Mouse (Mus musculus) right cerebral cortex, adult 2 months (tissue): Measurements from ENCODE around the gene Gemin7.

Experiments
- DNase-seq, 2 experiments: peaks; one replicate each; pipeline ENCODE4 v3.0.0; 2021 to 2022; ENCODE audit warnings: low spot score in 2 of 2

Gemin7 gene

DNA sequence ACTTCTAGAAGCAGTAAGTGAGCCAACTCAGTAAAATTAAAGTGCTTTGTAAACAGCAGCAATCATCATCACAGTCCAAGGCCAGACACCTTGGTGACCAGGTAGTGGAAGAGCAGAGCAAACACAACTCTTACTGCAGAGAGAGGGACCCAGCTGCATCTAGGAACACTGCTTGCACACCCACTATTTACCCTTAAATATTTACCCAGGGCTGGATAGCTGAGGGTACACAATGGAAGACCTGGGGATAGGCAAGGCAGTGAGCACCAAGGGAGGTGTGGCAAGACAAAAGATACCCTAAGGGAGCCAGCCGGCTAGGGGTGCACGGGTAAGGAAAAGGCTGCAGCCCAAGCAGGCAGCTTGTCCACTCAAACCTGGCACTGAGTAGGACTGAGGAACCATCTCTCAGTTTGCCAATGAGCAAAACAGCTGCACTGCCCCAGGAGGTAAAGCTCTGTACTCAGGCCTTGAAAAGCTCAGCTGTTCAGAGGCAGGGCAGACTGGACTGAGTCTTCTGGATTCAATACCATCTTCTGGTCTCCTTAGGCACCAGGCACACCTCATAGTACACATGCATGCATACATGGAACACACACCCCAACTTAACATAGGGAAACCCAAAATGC lies 29.9 kb downstream of the Gemin7 start:
- DNase-seq, result no peak

DNA sequence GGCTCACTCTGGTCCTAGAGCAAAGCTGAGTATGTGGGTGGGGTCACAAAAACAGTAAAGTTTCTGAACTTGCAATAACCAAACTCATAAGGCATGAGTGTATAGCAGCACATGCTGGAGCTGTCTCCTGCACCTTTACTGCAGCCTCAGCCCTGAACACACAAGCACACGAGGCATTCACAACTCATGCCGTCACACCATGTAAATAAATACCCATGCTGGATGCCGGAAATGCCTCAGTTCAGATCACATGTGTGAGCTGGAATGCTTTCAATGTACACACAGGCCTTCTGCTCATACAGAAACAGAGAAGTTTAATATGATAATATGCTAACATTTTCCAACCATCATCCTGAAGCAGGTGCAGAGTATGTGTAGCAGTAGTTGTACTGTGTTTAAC lies 31.4 kb downstream of the Gemin7 start:
- no peak for DNase-seq

DNA sequence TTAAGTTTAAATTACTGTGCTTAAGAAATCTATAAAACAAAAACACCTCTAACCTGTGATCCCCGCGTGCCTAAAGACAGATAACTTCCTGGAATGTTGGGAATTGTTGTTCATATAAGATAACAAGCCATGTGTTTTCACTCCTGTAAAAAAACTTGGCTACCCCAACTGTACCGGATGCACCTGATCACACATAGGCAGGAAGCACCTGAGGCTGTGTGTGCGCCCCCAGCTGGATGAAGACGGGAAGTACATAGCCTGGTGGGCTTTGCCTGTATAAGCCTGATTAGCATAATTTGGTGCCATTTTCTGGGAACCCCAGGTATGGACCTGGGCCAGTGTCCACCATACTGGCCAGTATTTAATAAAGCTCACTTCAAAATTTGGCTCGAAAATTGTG lies 33.8 kb downstream of the Gemin7 start:
- no peak for DNase-seq

DNA sequence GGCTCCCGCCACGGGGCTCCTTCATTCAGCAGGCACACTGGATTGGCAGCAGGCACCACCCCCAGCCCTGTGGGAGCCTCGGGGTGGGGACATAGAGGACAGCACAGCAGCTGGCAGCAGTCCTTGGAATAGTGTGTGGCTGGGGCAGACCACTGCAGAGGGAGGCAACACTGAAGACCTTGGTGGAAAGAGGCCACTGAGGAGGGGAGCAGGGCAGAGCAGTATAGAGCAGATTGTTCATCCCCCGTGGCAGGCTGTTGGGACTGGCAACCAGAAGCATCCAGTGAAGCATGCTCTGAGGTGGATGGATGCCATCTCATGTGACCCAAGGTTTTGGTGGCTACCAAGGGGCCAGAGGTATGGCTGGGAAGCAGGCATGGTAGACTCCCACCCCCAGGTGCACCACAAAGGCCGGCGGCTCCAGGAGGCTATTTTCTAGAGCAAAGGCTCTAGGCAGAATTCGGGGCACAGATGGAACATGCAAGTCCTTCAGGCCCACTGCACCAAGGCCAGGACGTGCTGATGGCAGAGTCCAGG lies 35.2 kb downstream of the Gemin7 start:
- no peak for DNase-seq

DNA sequence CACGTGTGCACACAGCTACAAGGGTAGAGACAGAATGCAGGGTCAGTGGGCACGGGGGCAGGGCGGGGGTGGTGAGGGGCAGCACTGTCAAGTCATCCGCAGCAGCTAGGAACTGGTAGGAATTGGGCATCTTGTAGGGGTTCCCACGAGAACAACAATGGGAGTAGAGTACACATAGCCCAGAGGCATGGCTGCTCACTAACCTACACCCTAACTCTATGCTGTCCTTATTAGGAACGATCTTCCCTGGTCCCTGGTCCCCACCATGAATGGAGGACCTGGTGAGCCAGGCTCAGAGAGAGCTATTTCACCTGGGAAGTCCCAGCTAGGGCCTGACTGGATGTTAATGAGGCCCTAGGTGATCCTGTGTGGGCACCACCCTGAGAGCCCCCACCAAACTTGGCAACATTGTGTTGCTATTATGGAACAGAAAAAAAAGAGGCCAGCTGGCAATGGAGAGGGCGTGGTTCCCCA lies 35.7 kb downstream of the Gemin7 start:
- DNase-seq, result no peak

DNA sequence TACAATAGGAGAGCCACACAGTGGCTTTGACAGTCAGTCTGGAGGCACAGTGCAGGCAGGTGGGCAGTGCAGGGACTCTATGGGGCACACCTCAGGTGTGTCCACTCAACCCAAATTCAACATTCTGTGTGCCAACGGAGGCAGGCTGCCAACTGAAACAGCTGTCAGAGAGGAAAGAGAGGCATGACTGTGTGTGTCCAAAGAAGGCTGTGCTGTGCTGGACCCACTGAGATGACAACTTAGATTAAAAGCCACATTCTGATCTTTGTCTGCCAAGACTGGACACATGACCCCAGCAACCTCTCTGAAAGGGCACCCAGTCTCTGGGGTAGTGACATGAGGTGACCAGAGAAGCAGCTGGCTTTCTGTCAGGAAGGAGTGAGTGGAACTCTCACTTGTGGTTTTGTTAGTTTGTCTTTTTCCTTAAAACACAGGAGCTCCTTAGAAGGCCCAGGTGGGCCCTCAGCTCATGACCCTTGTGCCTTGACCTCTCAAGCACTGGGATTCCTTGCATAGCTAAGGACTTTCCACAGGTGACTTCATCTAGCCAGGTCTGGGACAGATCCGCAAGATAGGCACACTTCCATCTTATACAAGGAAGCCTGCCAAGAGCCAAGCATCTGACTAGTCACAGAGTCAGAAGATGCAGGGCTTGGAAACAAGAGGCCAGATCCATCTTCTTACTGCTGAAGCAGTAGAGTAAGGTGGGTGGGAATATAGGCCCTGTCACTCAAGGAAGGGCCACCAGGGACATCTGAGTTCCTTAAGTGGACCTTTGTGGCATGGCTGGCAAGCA lies 36.4 kb downstream of the Gemin7 start:
- no peak for DNase-seq

DNA sequence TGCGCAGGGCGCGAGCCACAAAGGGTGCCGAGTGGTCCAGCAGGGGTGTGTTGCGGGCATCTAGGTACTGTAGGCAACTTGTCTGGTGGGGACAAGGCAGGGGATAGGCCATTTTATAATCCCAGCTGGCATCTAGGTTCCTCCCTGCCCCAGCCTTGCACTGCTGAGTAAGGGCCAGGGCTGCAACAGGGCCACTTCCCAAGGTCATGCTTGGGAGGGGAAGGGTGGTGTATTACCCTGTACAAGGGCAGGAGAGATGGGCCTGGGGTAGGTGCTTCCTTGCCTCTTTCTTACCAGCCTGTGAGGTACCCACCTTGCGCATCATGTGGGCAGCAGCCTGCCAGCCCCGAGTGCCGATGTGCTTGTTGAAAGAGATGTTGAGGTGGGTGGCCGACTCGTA lies 42.7 kb downstream of the Gemin7 start:
- no peak for DNase-seq

DNA sequence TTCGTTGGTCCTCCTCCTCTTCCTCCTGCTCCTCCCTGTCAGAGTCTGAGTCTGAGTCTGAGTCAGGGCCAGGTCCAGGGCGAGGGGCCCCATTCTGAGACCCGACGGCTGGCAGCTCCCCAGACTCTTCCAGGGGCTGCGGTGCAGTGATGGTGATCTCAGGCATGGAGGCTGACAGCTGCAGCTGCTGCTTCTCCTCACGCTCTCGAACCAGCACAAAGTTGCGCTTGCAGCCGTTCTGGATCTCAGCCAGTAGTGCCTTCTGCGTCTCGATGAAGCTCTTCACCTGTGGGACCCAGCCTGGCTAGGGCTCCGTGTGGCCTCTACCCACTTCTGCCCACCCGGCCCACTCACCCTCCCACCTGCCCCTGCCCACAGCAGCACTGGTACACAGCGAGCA lies 45.2 kb downstream of the Gemin7 start:
- no peak for DNase-seq

DNA sequence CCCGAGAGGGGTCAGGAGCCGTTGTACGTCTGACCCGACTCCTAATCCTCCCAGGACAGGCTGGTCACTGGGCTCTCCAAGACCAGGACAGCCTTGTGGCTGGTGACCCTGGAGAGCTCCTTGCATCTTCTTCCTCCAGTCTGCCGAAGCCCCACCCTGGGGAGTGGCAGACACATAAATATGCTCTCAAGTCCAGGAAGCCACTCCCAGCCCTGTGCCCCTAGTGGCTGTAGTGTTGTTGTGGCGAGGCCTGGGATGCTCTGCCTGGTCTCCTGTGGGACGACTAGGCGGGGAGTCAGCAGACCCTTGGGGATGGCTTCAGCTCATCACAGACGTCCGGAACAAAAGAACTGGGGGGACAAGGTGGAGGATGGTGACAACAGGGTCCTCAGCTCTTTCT lies 46.3 kb downstream of the Gemin7 start:
- no peak for DNase-seq

DNA sequence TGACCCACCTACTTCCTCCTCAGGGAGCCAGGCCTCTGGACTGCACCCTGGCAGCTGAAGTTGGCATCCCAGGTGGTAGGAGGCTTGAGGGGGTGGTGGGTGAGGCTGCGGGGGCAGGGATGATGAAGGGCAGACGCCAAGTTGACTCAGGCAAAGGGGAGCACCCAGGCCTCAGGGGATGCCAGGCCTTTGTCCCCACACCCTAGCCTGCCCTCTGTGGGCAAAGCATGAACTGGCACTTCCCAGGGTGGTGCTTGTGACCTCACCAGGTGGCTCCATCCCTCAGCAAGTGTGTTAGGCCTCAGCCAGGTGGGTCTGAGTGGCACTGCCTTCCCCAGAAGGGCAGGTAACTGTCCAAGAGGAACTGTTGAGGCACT lies 52.3 kb downstream of the Gemin7 start:
- no peak for DNase-seq

DNA sequence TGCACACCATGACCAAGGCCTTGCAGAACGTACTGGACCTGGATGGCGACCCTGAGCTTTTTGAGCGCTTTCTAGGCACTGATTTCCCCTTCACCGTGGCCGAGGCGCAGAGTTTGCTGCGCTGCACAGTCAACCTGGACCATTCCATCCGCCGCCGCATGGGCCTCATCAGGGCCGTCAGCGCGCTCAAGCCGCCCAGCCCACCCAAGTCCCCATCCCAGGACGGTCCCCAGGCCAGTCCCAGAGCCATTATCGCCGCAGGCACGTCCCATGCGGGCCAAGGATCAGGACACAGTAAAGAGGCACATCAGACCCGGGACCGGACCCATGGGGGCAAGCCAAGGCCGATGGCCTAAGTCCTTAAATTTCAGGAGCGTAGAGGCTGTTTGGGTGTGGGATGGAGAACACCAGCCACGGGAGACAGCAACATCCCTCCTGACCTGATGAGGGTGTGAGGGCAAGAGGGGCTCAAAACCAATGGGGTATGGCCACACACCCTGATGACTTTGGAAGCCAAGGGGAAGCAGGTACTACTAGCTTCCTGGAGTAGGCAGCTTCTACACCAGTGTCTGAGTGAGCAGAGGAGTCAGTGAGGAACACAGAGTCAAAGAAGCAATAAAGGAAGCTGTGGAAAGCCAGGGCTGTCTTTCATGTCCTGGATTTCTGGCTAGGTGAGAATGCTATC lies 52.8 kb downstream of the Gemin7 start:
- no peak for DNase-seq

DNA sequence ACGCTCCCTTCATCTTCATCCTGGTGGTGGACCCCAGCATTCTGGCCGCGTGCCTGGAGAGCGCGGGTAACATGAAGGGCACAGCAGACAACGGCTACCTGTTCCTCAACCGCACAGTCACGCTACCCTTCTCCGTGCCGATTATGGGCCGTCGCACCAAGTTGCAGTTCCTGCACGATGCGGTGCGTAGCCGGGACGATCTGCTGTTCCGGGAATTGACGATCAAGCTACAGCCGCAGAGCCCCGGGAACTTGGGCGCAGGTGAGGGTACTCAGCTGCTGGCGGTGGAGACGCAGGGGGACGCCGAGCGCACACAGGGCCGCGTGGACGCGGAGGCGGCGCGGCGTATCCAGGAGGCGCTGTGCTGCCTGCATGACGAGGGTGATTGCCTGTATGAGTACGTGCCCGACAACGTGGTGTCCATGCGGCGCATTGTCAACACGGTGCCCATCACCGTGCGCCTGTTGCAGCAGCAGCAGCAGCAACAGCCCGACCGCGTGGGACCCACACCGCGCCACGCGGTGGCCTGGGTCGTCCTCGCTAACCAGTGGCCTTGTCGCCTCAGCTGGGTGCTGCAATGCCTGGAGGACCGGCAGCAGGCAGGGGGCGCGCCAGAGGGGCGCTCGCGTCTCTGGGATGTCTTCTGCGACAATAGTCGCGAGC lies 53.5 kb downstream of the Gemin7 start:
- DNase-seq, result peak; percentile 69 to 79

DNA sequence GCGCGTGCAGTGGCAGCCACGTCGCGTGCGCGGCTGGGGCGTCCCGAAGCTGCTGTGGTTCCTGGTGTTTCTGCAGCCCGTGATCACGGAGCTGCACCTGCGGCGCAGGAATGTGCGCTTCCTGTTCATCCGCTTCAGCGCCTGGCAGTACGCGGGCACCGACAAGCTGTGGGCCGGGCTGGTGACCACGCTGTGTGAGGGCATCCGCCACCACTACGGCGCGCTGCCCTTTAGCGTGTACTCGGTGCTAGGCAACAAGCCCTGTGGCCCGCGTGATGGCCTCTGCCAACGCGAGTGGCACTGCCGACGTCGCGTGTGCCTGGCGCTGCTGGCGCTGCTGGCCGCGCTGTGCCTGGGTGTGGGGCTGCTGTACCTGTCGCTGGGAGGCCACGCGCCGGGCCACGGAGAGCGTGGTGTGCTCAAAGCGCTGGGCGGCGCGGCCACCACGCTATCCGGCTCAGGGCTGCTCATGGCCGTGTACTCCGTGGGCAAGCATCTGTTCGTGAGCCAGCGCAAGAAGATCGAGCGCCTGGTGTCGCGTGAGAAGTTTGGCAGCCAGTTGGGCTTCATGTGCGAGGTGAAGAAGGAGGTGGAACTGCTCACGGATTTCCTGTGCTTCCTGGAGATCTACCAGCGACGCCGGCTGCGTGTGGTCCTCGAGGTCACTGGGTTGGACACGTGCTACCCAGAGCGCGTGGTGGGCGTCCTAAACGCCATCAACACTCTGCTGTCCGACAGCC lies 54.2 kb downstream of the Gemin7 start:
- DNase-seq, result no peak

DNA sequence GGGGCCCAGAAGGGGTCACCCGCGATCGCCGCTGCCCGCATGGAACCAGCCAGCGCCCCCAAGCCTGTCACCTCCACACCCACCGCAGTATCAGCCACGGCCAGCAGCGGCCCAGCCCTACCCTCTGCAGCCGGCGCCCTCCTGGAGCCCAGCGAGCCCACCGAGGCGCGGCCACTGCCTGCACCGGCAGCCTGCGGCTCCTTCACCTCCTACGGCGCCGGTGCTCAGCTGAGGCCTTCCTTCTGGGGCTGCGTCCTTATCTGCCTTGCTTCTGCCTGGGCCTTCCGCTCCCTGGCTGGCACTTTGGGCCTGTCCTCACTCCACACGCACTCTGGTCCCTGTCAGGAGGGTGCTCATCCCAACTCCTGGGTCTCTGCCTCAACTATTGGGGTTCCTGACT lies 57.4 kb downstream of the Gemin7 start:
- no peak for DNase-seq

DNA sequence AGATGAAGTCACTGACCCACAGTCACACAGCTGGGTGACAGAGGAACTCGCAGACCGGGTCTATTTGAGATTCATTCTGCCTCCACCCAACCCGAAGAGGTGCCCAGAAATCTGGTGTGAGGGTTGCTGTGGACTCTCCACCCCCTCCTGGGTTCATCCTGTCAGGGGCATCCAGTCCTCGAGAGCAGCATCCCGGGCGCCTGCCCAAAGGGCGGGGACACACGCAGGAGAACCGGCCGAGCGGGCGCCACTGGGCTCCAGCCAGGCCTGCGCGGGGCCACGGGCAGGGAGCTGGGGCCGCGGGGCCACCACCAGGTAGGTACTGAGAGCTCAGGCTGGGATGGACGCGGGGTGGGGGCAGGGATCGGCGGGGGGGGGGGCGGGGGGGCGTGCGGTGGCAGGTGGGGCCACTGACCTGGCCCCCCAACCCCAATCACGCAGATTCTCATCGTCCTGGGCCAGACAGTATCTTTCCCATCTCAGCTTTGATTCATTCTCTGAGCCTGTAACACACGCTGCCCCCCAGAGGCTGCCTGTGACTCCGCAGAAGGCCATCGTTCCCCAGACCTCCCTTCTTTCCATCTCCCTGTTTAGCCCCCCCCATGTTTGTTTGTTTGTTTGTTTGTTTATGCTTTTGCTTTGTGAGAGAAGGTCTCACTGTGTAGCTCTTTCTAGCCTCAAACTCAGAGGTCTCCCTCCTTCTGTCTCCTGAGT lies 59.6 kb downstream of the Gemin7 start, which contains the start of gene Nkpd1:
TSS of gene Nkpd1 (plus strand) at position 187 of the 714 bp plus-strand sequence.
- no peak for DNase-seq
